Mouse (Mus musculus): ENCODE measurements around the gene Srr. TPM values are rescaled to one million over a fixed set of nuclear protein-coding genes. Genes with fewer than 3 reads are reported as not detected.

Srr gene
- polyA plus RNA-seq, 1 experiment from 2014 or later: 24.4 TPM

- no peaks in the 10 kb centered on the region for H3K27me3 ChIP-seq (ENCODE audit: insufficient read depth, poor library complexity, severe bottlenecking)
- peaks cover 24% of the 10 kb centered on the region for H3K4me1 ChIP-seq (replicated peaks)
- H3K4me3 ChIP-seq: no peak overlapping the region
- H3K27ac ChIP-seq: no peak overlapping the region
- no peaks in the 10 kb centered on the region for H3K9me3 ChIP-seq
- peaks cover 51% of the 10 kb centered on the region for H3K36me3 ChIP-seq
- WGBS: 85% methylated on average over 2 of the region's 2 CpGs
- DNase-seq (ENCODE audit: low spot score): no peak
Measured at GRCm38 (mm10) chr11:74867181-74867580, 58.6 kb downstream of the Srr start.

DNA sequence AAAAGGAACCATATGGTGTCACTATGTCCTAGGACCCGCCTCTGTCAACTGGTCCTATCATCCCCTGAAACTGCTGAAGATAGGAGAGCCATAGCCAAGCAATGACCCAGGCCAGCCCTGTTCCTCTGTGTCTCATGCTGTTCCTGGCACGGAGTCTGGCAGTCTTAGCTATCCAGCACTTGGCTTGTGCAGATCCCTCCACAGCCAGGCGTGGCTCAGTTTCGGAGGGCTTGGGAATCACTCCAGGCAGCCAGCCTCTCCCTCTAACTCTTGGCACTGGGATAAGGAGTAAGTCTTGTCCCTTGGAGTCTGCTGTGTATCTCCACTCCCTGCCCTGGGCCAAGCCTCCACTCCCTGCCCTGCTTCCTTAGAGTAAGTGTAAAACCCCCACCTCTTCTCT lies 59.1 kb downstream of the Srr start:
- H3K36me3 ChIP-seq: peaks cover 51% of the 10 kb centered on the region
- no peaks in the 10 kb centered on the region for H3K9me3 ChIP-seq
- 85% methylated on average over 4 of the region's 4 CpGs for WGBS
- no peak overlapping the region for H3K4me3 ChIP-seq
- DNase-seq (ENCODE audit: low spot score): no peak
- no peaks in the 10 kb centered on the region for H3K27me3 ChIP-seq (ENCODE audit: insufficient read depth, poor library complexity, severe bottlenecking)
- peaks cover 24% of the 10 kb centered on the region for H3K4me1 ChIP-seq (replicated peaks)
- no peak overlapping the region for H3K27ac ChIP-seq

GRCm38 (mm10) chr11:74865252-74865651 lies 60.5 kb downstream of the Srr start:
- Histone ChIP-seq H3K36me3 (peaks cover 60% of the 10 kb centered on the region), H3K4me3 (no peak overlapping the region), H3K4me1 (replicated peaks) (peaks cover 17% of the 10 kb centered on the region), H3K27me3 (ENCODE audit: insufficient read depth, poor library complexity, severe bottlenecking) (no peaks in the 10 kb centered on the region), H3K9me3 (no peaks in the 10 kb centered on the region), H3K27ac (0 out of 2 replicates have a peak overlapping the region, but pooled peaks have one; percentile 29)
- 80% methylated on average over 9 of the region's 9 CpGs for WGBS
- DNase-seq (ENCODE audit: low spot score): no peak

GRCm38 (mm10) chr11:74864421-74864820 lies 61.3 kb downstream of the Srr start:
- no peak overlapping the region for H3K4me3 ChIP-seq
- peaks cover 12% of the 10 kb centered on the region; the same call in 1 of the 2 replicates for H3K4me1 ChIP-seq (replicated peaks)
- H3K27ac ChIP-seq: no peak overlapping the region
- DNase-seq (ENCODE audit: low spot score): no peak
- no peaks in the 10 kb centered on the region for H3K9me3 ChIP-seq
- peaks cover 66% of the 10 kb centered on the region for H3K36me3 ChIP-seq
- WGBS: 90% methylated on average over 9 of the region's 9 CpGs
- no peaks in the 10 kb centered on the region for H3K27me3 ChIP-seq (ENCODE audit: insufficient read depth, poor library complexity, severe bottlenecking)

GRCm38 (mm10) chr11:74863471-74863870 lies 62.3 kb downstream of the Srr start:
- WGBS: 32% methylated on average over 11 of the region's 11 CpGs
- no peaks in the 10 kb centered on the region for H3K27me3 ChIP-seq (ENCODE audit: insufficient read depth, poor library complexity, severe bottlenecking)
- H3K4me3 ChIP-seq: 0 out of 2 replicates have a peak overlapping the region, but pooled peaks have one; percentile 16
- H3K4me1 ChIP-seq (replicated peaks): 0 out of 2 replicates have a peak, but pooled peaks cover 5% of the 10 kb centered on the region
- peaks cover 70% of the 10 kb centered on the region for H3K36me3 ChIP-seq
- H3K9me3 ChIP-seq: no peaks in the 10 kb centered on the region
- no peak overlapping the region for H3K27ac ChIP-seq
- DNase-seq (ENCODE audit: low spot score): peak; percentile 32

GRCm38 (mm10) chr11:74862129-74862528 lies 63.6 kb downstream of the Srr start:
- H3K4me1 ChIP-seq (replicated peaks): 0 out of 2 replicates have a peak, but pooled peaks cover 5% of the 10 kb centered on the region
- H3K36me3 ChIP-seq: peaks cover 67% of the 10 kb centered on the region
- H3K27ac ChIP-seq: no peak overlapping the region
- 84% methylated on average over 5 of the region's 5 CpGs for WGBS
- no peaks in the 10 kb centered on the region for H3K9me3 ChIP-seq
- DNase-seq (ENCODE audit: low spot score): no peak
- no peaks in the 10 kb centered on the region for H3K27me3 ChIP-seq (ENCODE audit: insufficient read depth, poor library complexity, severe bottlenecking)
- no peak overlapping the region for H3K4me3 ChIP-seq

- no peak overlapping the region for H3K4me3 ChIP-seq
- 86% methylated on average over 9 of the region's 9 CpGs for WGBS
- H3K27me3 ChIP-seq (ENCODE audit: insufficient read depth, poor library complexity, severe bottlenecking): no peaks in the 10 kb centered on the region
- H3K9me3 ChIP-seq: no peaks in the 10 kb centered on the region
- H3K4me1 ChIP-seq (replicated peaks): no peaks in the 10 kb centered on the region
- DNase-seq (ENCODE audit: low spot score): no peak
- no peak overlapping the region for H3K27ac ChIP-seq
- peaks cover 56% of the 10 kb centered on the region for H3K36me3 ChIP-seq
Measured at GRCm38 (mm10) chr11:74857756-74858155, 68.0 kb downstream of the Srr start.

Other genes starting within 250 kb of the Srr start
- gene Pafah1b1, start 201.3 kb downstream of the Srr start, polyA plus RNA-seq (2016; fragmentation: Nextera tagmentation; extraction: Ambion mirVana): 49.5 and 54.0 TPM in 2 replicates
- 47.5 and 70.2 TPM in 2 replicates for gene Mettl16, start 155.1 kb downstream of the Srr start, polyA plus RNA-seq (2016; fragmentation: Nextera tagmentation; extraction: Ambion mirVana)
- 5.4 and 7.4 TPM in 2 replicates for gene Mnt, start 95.0 kb downstream of the Srr start, polyA plus RNA-seq (2016; fragmentation: Nextera tagmentation; extraction: Ambion mirVana)
- gene Sgsm2, start 28.9 kb downstream of the Srr start, polyA plus RNA-seq (2016; fragmentation: Nextera tagmentation; extraction: Ambion mirVana): 7.8 and 10.7 TPM in 2 replicates
- gene Tsr1, start 27.9 kb downstream of the Srr start, polyA plus RNA-seq (2016; fragmentation: Nextera tagmentation; extraction: Ambion mirVana): 35.9 and 47.5 TPM in 2 replicates
- gene Smg6, start 125 bp downstream of the Srr start, polyA plus RNA-seq (2016; fragmentation: Nextera tagmentation; extraction: Ambion mirVana): 18.7 and 19.2 TPM in 2 replicates
- gene Hic1, start 243.6 kb upstream of the Srr start, polyA plus RNA-seq (2016; fragmentation: Nextera tagmentation; extraction: Ambion mirVana): 0.15 and 0.52 TPM in 2 replicates

Measured in hindbrain, embryonic 10.5 days (tissue).